Mouse (Mus musculus) hindbrain, embryonic 15.5 days (tissue): ENCODE data around the gene Gm10837. TPM values are rescaled to one million over a fixed set of nuclear protein-coding genes. Genes with fewer than 3 reads are reported as not detected.

Source experiments
- ATAC-seq: fragments of 200-750 bp; cut with Nextera tagmentation; 2 replicates; pipeline ENCODE4 v1.8.0; 2017; ENCODE audit warnings: low read depth, moderate number of reproducible peaks, moderate TSS enrichment; ENCODE audit not compliant: low FRiP score
- H3K27ac ChIP-seq: fragments of 300-500 bp; sonication (generic); replicated peaks from 2 replicates; pipeline ENCODE4 v1.5.1; 2015; ENCODE audit warnings: mild to moderate bottlenecking, inconsistent platforms
- H3K27me3 ChIP-seq: fragments of 300-500 bp; sonication (generic); 2 replicates; pipeline ENCODE4 v1.6.1; 2015; ENCODE audit warnings: control low read depth, inconsistent platforms
- H3K36me3 ChIP-seq: fragments of 300-500 bp; sonication (generic); 2 replicates; pipeline ENCODE4 v1.6.1; 2015; ENCODE audit warnings: control low read depth, inconsistent platforms
- H3K4me1 ChIP-seq: fragments of 300-500 bp; sonication (generic); replicated peaks from 2 replicates; pipeline ENCODE4 v1.6.1; 2015; ENCODE audit warnings: control low read depth, inconsistent platforms
- H3K4me2 ChIP-seq: fragments of 300-500 bp; sonication (generic); 2 replicates; pipeline ENCODE4 v1.6.1; 2015; ENCODE audit warnings: moderate library complexity, mild to moderate bottlenecking, inconsistent platforms
- H3K4me3 ChIP-seq: fragments of 300-500 bp; sonication (generic); 2 replicates; pipeline ENCODE4 v1.5.1; 2015; ENCODE audit warnings: mild to moderate bottlenecking, inconsistent platforms
- H3K9ac ChIP-seq: fragments of 300-500 bp; sonication (generic); 2 replicates; pipeline ENCODE4 v1.6.1; 2015; ENCODE audit warnings: inconsistent platforms
- H3K9me3 ChIP-seq: fragments of 300-500 bp; sonication (generic); 2 replicates; pipeline ENCODE4 v1.6.1; 2016; ENCODE audit warnings: control low read depth, inconsistent platforms
- WGBS: fragments of 180-500 bp; shearing (Covaris S2); methylation state at CpG from one replicate; pipeline ENCODE4 v1.1.7; 2015; 5-methylcytosine and 5-hydroxymethylcytosine counted together
- polyA plus RNA-seq: library from polyadenylated mRNA; unstranded; fragments of >200 nt; fragmentation: Nextera tagmentation; extraction: Ambion mirVana; gene quantifications from 2 replicates; pipeline ENCODE4 v1.2.1, GENCODE M21; 2015

The Gm10837 gene
- polyA plus RNA-seq, 1 experiment from 2014 or later = 0.64 TPM

GRCm38 (mm10) chr14:122511519-122511918 lies 21.1 kb downstream of the Gm10837 start:
- Histone ChIP-seq H3K4me2 (no peak overlapping the region), H3K36me3 (no peaks in the 10 kb centered on the region), H3K4me3 (no peak overlapping the region), H3K27ac (no peak overlapping the region), H3K9me3 (no peaks in the 10 kb centered on the region), H3K27me3 (no peaks in the 10 kb centered on the region), H3K4me1 (no peaks in the 10 kb centered on the region), H3K9ac (no peak overlapping the region)
- 75% methylated on average over 3 of the region's 3 CpGs for whole genome bisulfite sequencing
- ATAC-seq = no peak

GRCm38 (mm10) chr14:122513511-122514036 lies 23.2 kb downstream of the Gm10837 start:
- Histone ChIP-seq H3K9ac (no peak overlapping the region), H3K4me3 (no peak overlapping the region), H3K9me3 (no peaks in the 10 kb centered on the region), H3K27me3 (no peaks in the 10 kb centered on the region), H3K36me3 (no peaks in the 10 kb centered on the region), H3K4me2 (no peak overlapping the region), H3K27ac (no peak overlapping the region), H3K4me1 (no peaks in the 10 kb centered on the region)
- no peak for ATAC-seq
- WGBS = 78% methylated on average over 1 of the region's 1 CpGs

GRCm38 (mm10) chr14:122528475-122528874 lies 38.1 kb downstream of the Gm10837 start:
- no peak for ATAC-seq
- Histone ChIP-seq H3K27me3 (no peaks in the 10 kb centered on the region), H3K9ac (no peak overlapping the region), H3K4me2 (no peak overlapping the region), H3K27ac (no peak overlapping the region), H3K4me1 (peaks cover 2% of the 10 kb centered on the region; the same call in 1 of the 2 replicates), H3K4me3 (no peak overlapping the region), H3K9me3 (no peaks in the 10 kb centered on the region), H3K36me3 (no peaks in the 10 kb centered on the region)
- WGBS = 84% methylated on average over 4 of the region's 4 CpGs

- H3K36me3 ChIP-seq = no peaks in the 10 kb centered on the region
- peak within 1 kb of the TSS; percentile 79 for H3K4me3 ChIP-seq
- peaks cover 16% of the 10 kb centered on the region for H3K4me1 ChIP-seq
- peak within 1 kb of the TSS; percentile 70 for H3K27ac ChIP-seq
- H3K4me2 ChIP-seq = peak within 1 kb of the TSS; percentile 59
- 1% methylated on average over 54 of the region's 54 CpGs for WGBS
- no peaks in the 10 kb centered on the region for H3K9me3 ChIP-seq
- no peaks in the 10 kb centered on the region for H3K27me3 ChIP-seq
- ATAC-seq = peak; percentile 100
- H3K9ac ChIP-seq = peak within 1 kb of the TSS; percentile 63
Measured at GRCm38 (mm10) chr14:122534017-122534924, 43.9 kb downstream of the Gm10837 start, which contains the start of gene Pcca. Gene Pcca (plus strand): TSS chr14:122534324.

GRCm38 (mm10) chr14:122535986-122536385 lies 45.6 kb downstream of the Gm10837 start:
- H3K4me1 ChIP-seq = peaks cover 16% of the 10 kb centered on the region
- no peak for ATAC-seq
- no peaks in the 10 kb centered on the region for H3K27me3 ChIP-seq
- H3K4me3 ChIP-seq = no peak overlapping the region
- 90% methylated on average over 1 of the region's 1 CpGs for WGBS
- no peak overlapping the region for H3K4me2 ChIP-seq
- H3K9ac ChIP-seq = no peak overlapping the region
- no peak overlapping the region for H3K27ac ChIP-seq
- no peaks in the 10 kb centered on the region for H3K36me3 ChIP-seq
- no peaks in the 10 kb centered on the region for H3K9me3 ChIP-seq

Other genes with a start within 250 kb of the Gm10837 start
- 2.4 and 2.7 TPM in 2 replicates for gene Gm5089, start 39.5 kb upstream of the Gm10837 start, polyA plus RNA-seq
- gene Zic5, start 24.9 kb upstream of the Gm10837 start, polyA plus RNA-seq = 13.8 and 17.9 TPM in 2 replicates
- gene Zic2, start 15.2 kb upstream of the Gm10837 start, polyA plus RNA-seq = 11.6 and 12.9 TPM in 2 replicates
- 29.0 and 30.2 TPM in 2 replicates for gene Pcca, start 43.7 kb downstream of the Gm10837 start, polyA plus RNA-seq